Mouse (Mus musculus) heart, embryonic 11.5 days (tissue): ENCODE results near the gene Clcn1. TPM values are rescaled to one million over a fixed set of nuclear protein-coding genes. Genes with fewer than 3 reads are reported as not detected.
A peak's percentile ranks its signal among the peaks of the same experiment; 100 is the strongest.

Experiments
- ATAC-seq: fragments of 200-750 bp; cut with Nextera tagmentation; replicated peaks from 2 replicates; pipeline ENCODE4 v1.8.0; 2017; ENCODE audit warnings: moderate library complexity; ENCODE audit not compliant: insufficient number of reproducible peaks, low FRiP score, low TSS enrichment
- H3K27ac ChIP-seq: fragments of 300-500 bp; sonication (generic); 2 replicates; pipeline ENCODE4 v1.5.1; 2014; ENCODE audit warnings: mild to moderate bottlenecking, low read depth, low read length
- H3K27me3 ChIP-seq: fragments of 300-500 bp; sonication (generic); 2 replicates; pipeline ENCODE4 v1.6.1; 2014; ENCODE audit warnings: mild to moderate bottlenecking, low read length, mixed read lengths; ENCODE audit not compliant: control insufficient read depth, insufficient read depth
- H3K36me3 ChIP-seq: fragments of 300-500 bp; sonication (generic); 2 replicates; pipeline ENCODE4 v1.6.1; 2014; ENCODE audit warnings: mild to moderate bottlenecking, low read length, moderate library complexity, mixed read lengths; ENCODE audit not compliant: control insufficient read depth, insufficient read depth
- H3K4me1 ChIP-seq: fragments of 300-500 bp; sonication (generic); 2 replicates; pipeline ENCODE4 v1.6.1; 2014; ENCODE audit warnings: low read length; ENCODE audit not compliant: control insufficient read depth, insufficient read depth
- H3K4me2 ChIP-seq: fragments of 300-500 bp; sonication (generic); 2 replicates; pipeline ENCODE4 v1.6.1; 2014; ENCODE audit warnings: mild to moderate bottlenecking, moderate library complexity
- H3K4me3 ChIP-seq: fragments of 300-500 bp; sonication (generic); 2 replicates; pipeline ENCODE4 v1.5.1; 2014; ENCODE audit warnings: low read depth, low read length
- H3K9ac ChIP-seq: fragments of 300-500 bp; sonication (generic); 2 replicates; pipeline ENCODE4 v1.6.1; 2014; ENCODE audit warnings: mild to moderate bottlenecking, low read depth, low read length, moderate library complexity
- H3K9me3 ChIP-seq: fragments of 300-500 bp; sonication (generic); replicated peaks from 2 replicates; pipeline ENCODE4 v1.6.1; 2016; ENCODE audit warnings: low read length; ENCODE audit not compliant: control insufficient read depth
- WGBS: fragments of 180-500 bp; shearing (Covaris S2); extraction: QIAGEN DNeasy Blood & Tissue Kit; methylation state at CpG from one replicate; pipeline ENCODE4 v1.1.7; 2014; ENCODE audit not compliant: insufficient replicate concordance; 5-methylcytosine and 5-hydroxymethylcytosine counted together
- polyA plus RNA-seq: library from polyadenylated mRNA; unstranded; fragments of >200 nt; fragmentation: Nextera tagmentation; extraction: Ambion mirVana; gene quantifications from 2 replicates; pipeline ENCODE4 v1.2.1, GENCODE M21; 2014

Gene Clcn1
- polyA plus RNA-seq, 1 experiment from 2014 or later: 0.82 TPM

DNA sequence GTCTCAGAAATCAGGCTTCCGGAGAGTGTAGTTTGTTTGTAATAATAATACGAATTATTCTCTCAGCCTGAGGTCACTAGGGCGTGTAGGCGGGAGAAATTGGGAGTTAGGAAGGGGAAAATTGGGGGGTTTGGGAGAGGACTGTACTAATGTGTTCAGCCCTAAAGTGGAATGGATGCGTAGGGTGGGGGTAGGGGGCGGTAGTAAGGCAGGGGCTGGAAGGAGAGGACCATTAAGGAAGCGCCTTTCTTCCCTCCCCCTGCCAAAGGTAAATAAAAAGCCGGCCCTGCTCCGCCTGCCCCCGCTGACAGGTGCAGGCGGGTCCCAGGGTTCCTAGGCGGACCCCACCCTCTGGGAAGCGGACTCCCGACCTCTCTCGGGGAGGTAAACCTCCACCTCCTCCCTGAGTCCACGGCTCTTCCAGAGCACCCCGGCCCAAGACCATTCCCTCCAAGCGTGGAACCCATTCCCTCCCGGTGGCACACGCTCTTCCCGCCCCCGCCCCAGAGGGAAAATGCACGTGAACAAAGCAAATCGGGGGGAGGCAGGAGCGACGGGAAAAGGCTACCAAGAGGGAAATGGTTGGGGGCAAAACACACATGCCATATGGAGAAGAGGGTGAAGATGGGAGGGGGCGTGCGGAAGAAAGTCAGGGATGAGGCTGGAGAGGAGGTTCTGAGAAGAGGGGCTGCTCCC, 37.0 kb downstream of the Clcn1 start:
- WGBS: under 1% methylated on average over 28 of the region's 28 CpGs

DNA sequence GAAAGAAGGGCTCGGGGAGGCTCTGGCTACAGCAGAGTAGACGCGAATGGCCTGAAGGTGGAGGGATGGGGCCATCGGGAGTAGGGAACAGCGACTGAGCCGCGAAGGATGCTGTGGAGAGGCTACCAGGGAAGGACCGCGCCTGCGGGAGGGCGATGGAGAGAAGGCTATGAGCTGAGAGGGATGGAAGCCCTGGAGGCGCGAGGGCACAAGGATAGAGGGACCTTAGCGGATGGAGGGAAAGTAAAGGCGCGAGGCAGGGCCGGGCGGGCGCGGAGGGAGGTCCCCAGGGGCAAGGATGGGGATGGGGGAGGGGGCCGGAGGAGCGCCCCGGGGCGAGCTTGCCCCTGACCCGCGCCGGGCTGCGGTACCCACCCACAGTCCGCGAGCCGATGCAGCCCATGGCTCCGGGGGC, 37.6 kb downstream of the Clcn1 start:
- H3K4me1 ChIP-seq: peaks cover 10% of the 10 kb centered on the region
- H3K9me3 ChIP-seq: no peaks in the 10 kb centered on the region
- H3K4me3 ChIP-seq: peak overlapping the region; percentile 64
- H3K4me2 ChIP-seq: peak overlapping the region; percentile 98
- peak overlapping the region; percentile 50; the same call in 1 of the 2 replicates for H3K9ac ChIP-seq
- H3K36me3 ChIP-seq: no peaks in the 10 kb centered on the region
- WGBS: under 1% methylated on average over 18 of the region's 32 CpGs
- H3K27ac ChIP-seq: no peak overlapping the region
- no peak; the same call in 1 of the 2 replicates for ATAC-seq
- peaks cover 43% of the 10 kb centered on the region for H3K27me3 ChIP-seq

More for the DNA sequence above, 37.0 kb downstream of the Clcn1 start:
- H3K27ac ChIP-seq: no peak overlapping the region
- no peak overlapping the region for H3K9ac ChIP-seq
- H3K4me1 ChIP-seq: peaks cover 10% of the 10 kb centered on the region
- ATAC-seq: peak; percentile 43; the same call in 1 of the 2 replicates
- peak overlapping the region; percentile 98 for H3K4me2 ChIP-seq
- H3K9me3 ChIP-seq: no peaks in the 10 kb centered on the region
- H3K36me3 ChIP-seq: no peaks in the 10 kb centered on the region
- H3K27me3 ChIP-seq: peaks cover 43% of the 10 kb centered on the region
- H3K4me3 ChIP-seq: peak overlapping the region; percentile 64

DNA sequence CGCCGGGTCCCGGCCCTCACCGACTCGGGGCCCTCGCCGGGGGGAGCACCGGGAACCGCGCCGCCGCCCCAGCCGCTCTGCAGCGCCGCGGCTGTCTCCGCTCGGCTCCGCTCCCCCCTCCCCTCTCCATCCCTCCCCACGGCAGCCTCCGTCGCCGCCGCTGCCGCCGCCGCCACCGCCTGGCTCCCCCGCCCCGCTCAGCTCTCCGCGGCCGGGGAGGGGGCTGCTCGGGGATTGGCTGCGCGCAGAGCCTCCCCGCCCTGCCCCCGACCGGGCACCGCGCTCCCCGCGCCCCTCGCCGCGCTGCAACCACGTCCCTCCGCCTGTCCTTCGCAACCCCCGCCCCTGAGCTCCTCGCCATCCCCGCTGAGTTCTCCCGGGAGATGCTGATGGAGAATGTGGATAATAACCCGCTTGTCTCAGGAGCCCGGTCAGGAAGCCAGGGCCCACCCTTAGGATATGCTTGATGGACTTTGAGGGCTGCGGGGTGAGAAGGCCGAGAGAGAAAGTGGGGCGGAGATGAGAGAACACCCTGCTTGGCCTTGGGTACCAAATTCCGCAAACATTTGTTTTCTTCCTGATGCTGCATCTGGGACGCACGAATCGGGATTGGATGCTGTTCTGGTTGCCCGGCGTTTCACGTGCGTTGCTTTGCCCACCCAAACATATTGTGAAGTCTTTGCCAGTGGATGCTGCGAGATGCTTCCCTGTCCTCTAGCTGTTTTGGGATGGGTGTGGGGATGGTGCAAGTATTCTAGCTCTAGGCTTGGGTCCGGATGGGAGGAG, 38.2 kb downstream of the Clcn1 start, which contains the start of gene Fam131b:
Fam131b (minus strand) TSS at position 162 of the 786 bp plus-strand sequence.
- H3K36me3 ChIP-seq: no peaks in the 10 kb centered on the region
- no peaks in the 10 kb centered on the region for H3K9me3 ChIP-seq
- H3K9ac ChIP-seq: peak within 1 kb of the TSS; percentile 50; the same call in 1 of the 2 replicates
- WGBS: 2% methylated on average over 47 of the region's 68 CpGs
- ATAC-seq: peak; percentile 27; the same call in 1 of the 2 replicates
- H3K27ac ChIP-seq: no peak within 1 kb of the TSS
- peaks cover 10% of the 10 kb centered on the region for H3K4me1 ChIP-seq
- H3K4me3 ChIP-seq: peak within 1 kb of the TSS; percentile 64
- H3K27me3 ChIP-seq: peaks cover 43% of the 10 kb centered on the region
- peak within 1 kb of the TSS; percentile 98 for H3K4me2 ChIP-seq

DNA sequence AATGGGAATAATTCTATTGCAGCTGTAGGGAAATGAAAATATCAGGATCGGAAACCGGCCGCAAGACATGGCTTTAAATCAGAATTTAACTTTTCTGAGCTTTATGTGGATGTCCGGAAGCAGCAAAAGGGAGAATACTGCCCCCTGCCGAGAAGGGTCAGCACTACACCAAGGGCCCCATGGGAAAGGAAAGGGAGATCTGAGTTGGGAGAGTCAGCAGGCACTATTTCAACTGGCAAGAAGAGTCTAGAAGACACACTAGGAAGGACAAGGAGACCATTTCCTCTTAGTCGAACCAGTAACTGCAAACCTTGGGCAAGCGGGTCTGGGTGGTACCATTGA, 38.8 kb downstream of the Clcn1 start:
- ATAC-seq: no peak
- H3K4me2 ChIP-seq: peak overlapping the region; percentile 98
- peak overlapping the region; percentile 64 for H3K4me3 ChIP-seq
- H3K27me3 ChIP-seq: peaks cover 43% of the 10 kb centered on the region
- 5% methylated on average over 7 of the region's 7 CpGs for WGBS
- H3K36me3 ChIP-seq: no peaks in the 10 kb centered on the region
- no peak overlapping the region for H3K27ac ChIP-seq
- no peak overlapping the region for H3K9ac ChIP-seq
- H3K9me3 ChIP-seq: no peaks in the 10 kb centered on the region
- H3K4me1 ChIP-seq: peaks cover 10% of the 10 kb centered on the region

DNA sequence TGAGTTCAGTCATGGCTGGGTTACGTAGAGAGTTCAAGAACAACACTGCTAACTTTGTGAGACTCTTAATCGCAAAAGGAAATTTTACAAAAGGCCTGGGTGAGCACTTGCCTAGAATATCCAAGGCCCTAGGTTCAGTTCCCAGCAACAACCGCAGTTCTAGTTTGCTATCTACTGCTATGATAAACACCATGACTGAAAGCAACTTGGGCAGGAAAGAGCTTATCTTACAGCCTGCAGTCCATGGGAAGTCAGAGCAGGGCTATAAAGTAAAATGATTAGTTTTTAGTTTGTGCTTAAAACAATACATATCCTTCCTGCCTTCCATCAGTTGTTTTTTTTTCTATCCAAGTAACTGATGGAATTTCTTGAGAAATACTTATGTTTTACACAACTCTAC, 40.0 kb downstream of the Clcn1 start:
- no peak overlapping the region for H3K9ac ChIP-seq
- peaks cover 35% of the 10 kb centered on the region for H3K27me3 ChIP-seq
- WGBS: 59% methylated on average over 3 of the region's 3 CpGs
- H3K36me3 ChIP-seq: no peaks in the 10 kb centered on the region
- ATAC-seq: no peak
- peaks cover 10% of the 10 kb centered on the region for H3K4me1 ChIP-seq
- H3K4me3 ChIP-seq: no peak overlapping the region
- no peaks in the 10 kb centered on the region for H3K9me3 ChIP-seq
- no peak overlapping the region for H3K4me2 ChIP-seq
- no peak overlapping the region for H3K27ac ChIP-seq

DNA sequence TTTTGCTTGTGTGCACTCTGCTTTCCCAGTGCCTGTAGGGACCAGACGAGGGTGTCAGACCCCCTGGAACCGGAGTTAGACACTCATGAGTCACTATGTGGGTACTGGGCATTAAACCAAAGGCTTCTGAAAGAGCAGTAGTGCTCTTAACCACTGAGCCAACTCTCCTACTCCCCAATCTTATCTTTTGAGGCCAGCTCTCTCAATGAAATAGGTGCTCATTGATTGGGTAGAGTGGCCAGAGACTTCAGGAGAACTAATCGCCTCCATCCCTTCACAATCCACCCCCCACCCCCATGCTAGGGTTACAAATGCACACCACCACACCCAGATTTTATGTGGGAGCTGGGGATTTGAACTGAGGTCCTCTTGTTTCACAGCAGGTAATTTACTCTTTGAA, 42.3 kb downstream of the Clcn1 start:
- no peak overlapping the region for H3K4me2 ChIP-seq
- no peaks in the 10 kb centered on the region for H3K36me3 ChIP-seq
- no peak overlapping the region for H3K27ac ChIP-seq
- H3K4me1 ChIP-seq: peaks cover 5% of the 10 kb centered on the region
- H3K9me3 ChIP-seq: no peaks in the 10 kb centered on the region
- ATAC-seq: no peak
- 65% methylated on average over 3 of the region's 3 CpGs for WGBS
- H3K9ac ChIP-seq: no peak overlapping the region
- H3K4me3 ChIP-seq: no peak overlapping the region
- H3K27me3 ChIP-seq: peaks cover 13% of the 10 kb centered on the region

DNA sequence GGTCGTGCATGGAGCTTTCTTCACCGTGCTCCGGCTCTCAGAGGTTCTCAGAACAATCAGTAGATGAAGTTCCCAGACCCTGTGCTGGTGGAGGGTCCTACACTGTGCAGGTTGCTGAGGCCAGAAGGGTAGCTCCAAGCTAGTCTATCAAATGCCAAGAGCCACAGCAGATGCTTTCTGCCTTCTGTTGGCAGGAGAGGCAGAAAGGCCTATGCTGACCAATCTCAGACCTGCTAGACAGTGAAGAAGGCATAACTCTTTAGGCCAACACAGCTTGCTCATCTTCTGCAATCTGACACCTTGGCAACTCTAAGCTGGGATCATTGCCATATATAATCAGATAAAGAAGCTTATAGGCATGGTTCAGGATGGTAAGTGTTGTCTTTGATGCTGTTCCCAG, 43.7 kb downstream of the Clcn1 start:
- Histone ChIP-seq H3K27me3 (no peaks in the 10 kb centered on the region), H3K27ac (no peak overlapping the region), H3K9ac (no peak overlapping the region), H3K4me2 (no peak overlapping the region), H3K4me3 (no peak overlapping the region), H3K9me3 (no peaks in the 10 kb centered on the region), H3K36me3 (no peaks in the 10 kb centered on the region), H3K4me1 (no peaks in the 10 kb centered on the region)
- ATAC-seq: no peak
- WGBS: 78% methylated on average over 3 of the region's 3 CpGs

DNA sequence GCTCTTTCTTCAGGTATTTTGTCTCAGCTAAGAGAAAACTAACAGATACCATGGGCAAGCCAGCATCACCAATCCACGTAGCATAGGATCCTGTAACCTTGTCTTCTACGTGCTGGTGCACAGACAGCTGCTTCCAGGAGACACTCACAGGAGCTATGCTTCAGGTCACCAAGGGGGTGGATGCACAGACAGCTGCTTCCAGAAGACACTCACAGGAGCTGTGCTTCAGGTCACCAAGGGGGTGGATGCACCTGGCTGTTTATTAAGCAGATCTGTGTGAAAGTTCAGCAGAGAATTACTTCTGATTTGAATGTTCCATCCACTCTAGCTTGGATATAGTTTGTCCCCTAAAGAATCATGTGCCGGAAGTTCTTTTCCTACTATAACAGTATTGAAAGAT, 44.5 kb downstream of the Clcn1 start:
- H3K4me3 ChIP-seq: no peak overlapping the region
- no peak overlapping the region for H3K27ac ChIP-seq
- no peak overlapping the region for H3K9ac ChIP-seq

More for the DNA sequence above, 44.5 kb downstream of the Clcn1 start:
- H3K4me2 ChIP-seq: no peak overlapping the region
- H3K36me3 ChIP-seq: no peaks in the 10 kb centered on the region
- H3K4me1 ChIP-seq: no peaks in the 10 kb centered on the region
- H3K9me3 ChIP-seq: no peaks in the 10 kb centered on the region
- 81% methylated on average over 3 of the region's 3 CpGs for WGBS
- no peak for ATAC-seq
- H3K27me3 ChIP-seq: no peaks in the 10 kb centered on the region
